Mouse (Mus musculus): ENCODE data around the gene Eif2b1.
"Not testable (repeated sequence)": the region's sequence is repeated elsewhere in the genome, so short reads cannot be mapped to it uniquely, and the experiment has no call there.

Eif2b1 gene

GRCm38 (mm10) chr5:124578633-124579317, at the start of gene Eif2b1, which contains the start of gene Gtf2h3:
Gene Eif2b1, minus strand, starts transcription at chr5:124579131.
Gene Gtf2h3, plus strand, starts transcription at chr5:124579140.
- peak; percentile 71 for DNase-seq (ENCODE audit: low spot score)

GRCm38 (mm10) chr5:124624291-124624690, 45.4 kb upstream of the Eif2b1 start:
- DNase-seq (ENCODE audit: low spot score): no peak

GRCm38 (mm10) chr5:124622890-124623289, 44.0 kb upstream of the Eif2b1 start:
- no peak for DNase-seq (ENCODE audit: low spot score)

GRCm38 (mm10) chr5:124621362-124621761, 42.4 kb upstream of the Eif2b1 start:
- no peak for DNase-seq (ENCODE audit: low spot score)

GRCm38 (mm10) chr5:124618711-124619110, 39.8 kb upstream of the Eif2b1 start:
- no peak for DNase-seq (ENCODE audit: low spot score)

- DNase-seq (ENCODE audit: low spot score): no peak
Measured at GRCm38 (mm10) chr5:124614709-124615108, 35.8 kb upstream of the Eif2b1 start.

GRCm38 (mm10) chr5:124610965-124611364, 32.0 kb upstream of the Eif2b1 start:
- DNase-seq (ENCODE audit: low spot score): no peak

GRCm38 (mm10) chr5:124605041-124605622, 26.2 kb upstream of the Eif2b1 start:
- DNase-seq (ENCODE audit: low spot score): no peak

GRCm38 (mm10) chr5:124604296-124604695, 25.4 kb upstream of the Eif2b1 start:
- no peak for DNase-seq (ENCODE audit: low spot score)

GRCm38 (mm10) chr5:124602349-124602748, 23.4 kb upstream of the Eif2b1 start:
- peak; percentile 30 for DNase-seq (ENCODE audit: low spot score)

GRCm38 (mm10) chr5:124599726-124600125, 20.8 kb upstream of the Eif2b1 start:
- not testable (repeated sequence) for DNase-seq (ENCODE audit: low spot score)

GRCm38 (mm10) chr5:124598224-124599174, 19.6 kb upstream of the Eif2b1 start:
- peak; percentile 94 for DNase-seq (ENCODE audit: low spot score)

- DNase-seq (ENCODE audit: low spot score): no peak
Measured at GRCm38 (mm10) chr5:124592768-124593167, 13.8 kb upstream of the Eif2b1 start.

GRCm38 (mm10) chr5:124582515-124582914, 3.6 kb upstream of the Eif2b1 start:
- no peak for DNase-seq (ENCODE audit: low spot score)

GRCm38 (mm10) chr5:124575467-124575866, 3.5 kb downstream of the Eif2b1 start:
- no peak for DNase-seq (ENCODE audit: low spot score)

- peak; percentile 29 for DNase-seq (ENCODE audit: low spot score)
Measured at GRCm38 (mm10) chr5:124571068-124571467, 7.9 kb downstream of the Eif2b1 start.

GRCm38 (mm10) chr5:124555145-124555544, 23.8 kb downstream of the Eif2b1 start:
- DNase-seq (ENCODE audit: low spot score): no peak

GRCm38 (mm10) chr5:124553607-124554006, 25.3 kb downstream of the Eif2b1 start:
- DNase-seq (ENCODE audit: low spot score): no peak

GRCm38 (mm10) chr5:124552558-124553307, 26.2 kb downstream of the Eif2b1 start, which contains the start of gene Ddx55:
Gene Ddx55, plus strand, starts transcription at chr5:124552864.
- DNase-seq (ENCODE audit: low spot score): no peak

- no peak for DNase-seq (ENCODE audit: low spot score)
Measured at GRCm38 (mm10) chr5:124552094-124552472, 26.8 kb downstream of the Eif2b1 start.

GRCm38 (mm10) chr5:124551349-124552093, 27.4 kb downstream of the Eif2b1 start:
- not testable (repeated sequence) for DNase-seq (ENCODE audit: low spot score)

Data from layer of hippocampus, adult 9-10 months (tissue).